In the genomic region with DNA sequence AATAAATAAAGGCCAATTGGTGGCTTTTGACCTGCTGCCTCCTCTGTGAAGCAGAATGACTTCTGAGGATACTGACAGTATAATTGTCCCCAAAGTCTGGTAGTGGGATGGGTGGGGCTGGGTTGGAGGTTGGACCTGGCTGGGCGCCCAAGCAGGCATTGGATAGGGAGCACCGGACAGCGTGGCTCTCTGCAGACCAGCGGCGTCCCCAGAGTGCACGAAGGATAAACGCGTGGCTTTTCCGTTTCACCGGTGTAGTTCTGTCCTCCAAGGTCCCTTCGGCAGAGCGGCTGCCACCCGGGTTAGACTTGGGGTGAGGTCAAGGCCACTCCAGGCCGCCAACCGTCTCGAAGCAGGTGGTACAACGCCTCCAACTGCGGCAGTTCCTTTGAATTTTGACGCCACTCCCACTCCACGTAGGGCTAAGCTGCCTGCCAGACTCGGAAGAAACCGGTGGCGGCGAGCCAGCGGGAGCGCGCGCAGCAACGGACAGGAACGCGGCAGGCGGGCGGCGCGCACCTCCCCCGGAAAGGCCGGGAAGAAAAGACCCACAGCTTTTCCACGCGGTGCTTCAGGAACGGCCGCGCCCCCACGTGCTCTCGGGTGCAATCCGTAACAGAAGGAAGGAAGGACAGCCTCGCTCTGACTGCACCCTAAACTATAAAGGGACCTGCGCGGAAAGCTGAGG, we compare ENCODE assay signal across 8 mouse cellular contexts. TPM values are rescaled to one million over a fixed set of nuclear protein-coding genes. Genes with fewer than 3 reads are reported as not detected.
DNase-seq lines count a peak whose midpoint lies in the region; ATAC-seq lines count a peak whose summit lies in the region.

No protein-coding gene starts in this region.

- H3K27me3 ChIP-seq in hindbrain, embryonic 13.5 days, result peaks cover 15% of the 10 kb centered on the region; the same call in 1 of the 2 replicates

- H3K4me1 ChIP-seq in hindbrain, embryonic 13.5 days (replicated peaks), result peaks cover 11% of the 10 kb centered on the region

- H3K36me3 ChIP-seq in hindbrain, embryonic 13.5 days, result no peaks in the 10 kb centered on the region

- peak overlapping the region; percentile 77 for H3K9ac ChIP-seq in hindbrain, embryonic 13.5 days

- H3K27ac ChIP-seq in hindbrain, embryonic 13.5 days, result no peak overlapping the region

- ATAC-seq in hindbrain, embryonic 13.5 days (ENCODE audit: low FRiP score), result peak; percentile 87

- DNase-seq in R1 (ENCODE audit: low read depth, low spot score), result peak; percentile 79
- DNase-seq in cerebellum, postnatal 36 days, result peak; percentile 62 to 68
- peak; percentile 66 to 69 for DNase-seq in frontal cortex, postnatal 25 days (ENCODE audit: low spot score in 2 of 2)
- peak; percentile 53 for DNase-seq in left cerebral cortex, adult 11 months (ENCODE audit: low spot score)
- peak; percentile 82 for DNase-seq in lung, postnatal 25 days (ENCODE audit: low spot score)
- DNase-seq in retina, postnatal 7 days (ENCODE audit: low read depth, low spot score), result peak; percentile 46
- peak; percentile 61 for DNase-seq in urinary bladder, adult 2 months (ENCODE audit: low spot score)

- no peaks in the 10 kb centered on the region for H3K9me3 ChIP-seq in hindbrain, embryonic 13.5 days

- peak overlapping the region; percentile 55 for H3K4me3 ChIP-seq in hindbrain, embryonic 13.5 days

- WGBS in hindbrain, embryonic 13.5 days, result under 1% methylated on average over 47 of the region's 48 CpGs

- peak overlapping the region; percentile 92 for H3K4me2 ChIP-seq in hindbrain, embryonic 13.5 days

RNA-seq across cellular contexts. Expression of a gene that starts 22.5 kb away (rescaled TPM):
- 27.4 and 32.6 TPM in 2 replicates for polyA plus RNA-seq in hindbrain, embryonic 13.5 days (2015; fragmentation: Nextera tagmentation; extraction: Ambion mirVana)
- polyA plus RNA-seq in urinary bladder, adult 2 months (2012; rRNA removed), result 93.7 and 105 TPM in 2 replicates

RNA-seq across cellular contexts. Expression of a gene that starts 32.9 kb away (rescaled TPM):
- polyA plus RNA-seq in hindbrain, embryonic 13.5 days (2015; fragmentation: Nextera tagmentation; extraction: Ambion mirVana), result 27.0 and 29.1 TPM in 2 replicates
- 31.6 and 32.3 TPM in 2 replicates for polyA plus RNA-seq in urinary bladder, adult 2 months (2012; rRNA removed)

RNA-seq across cellular contexts. Expression of a gene that starts 33.0 kb away (rescaled TPM):
- 7.7 and 9.7 TPM in 2 replicates for polyA plus RNA-seq in hindbrain, embryonic 13.5 days (2015; fragmentation: Nextera tagmentation; extraction: Ambion mirVana)
- polyA plus RNA-seq in urinary bladder, adult 2 months (2012; rRNA removed), result 5.0 and 5.8 TPM in 2 replicates

RNA-seq across cellular contexts. Expression of a gene that starts 38.0 kb away (rescaled TPM):
- not detected in 2 replicates for polyA plus RNA-seq in hindbrain, embryonic 13.5 days (2015; fragmentation: Nextera tagmentation; extraction: Ambion mirVana)
- not detected in 2 replicates for polyA plus RNA-seq in urinary bladder, adult 2 months (2012; rRNA removed)
